Mouse (Mus musculus) left cerebral cortex, postnatal 36 days (tissue): ENCODE measurements around the gene Iscu. TPM values are rescaled to one million over a fixed set of nuclear protein-coding genes. Genes with fewer than 3 reads are reported as not detected.
"Not testable (repeated sequence)": the region's sequence is repeated elsewhere in the genome, so short reads cannot be mapped to it uniquely, and the experiment has no call there.

Experiments
- DNase-seq, 2 experiments: peaks; one replicate each; pipeline ENCODE4 v3.0.0; 2021 to 2022; ENCODE audit warnings: low spot score in 2 of 2, mixed read lengths in 1 of 2
- intact Hi-C: fragments of 180-260 bp; cut with DNase I; formaldehyde crosslinking; loops from one replicate; pipeline ENCODE4 v1.15.1; 2025
- total RNA-seq, 2 experiments: library from RNA; stranded (reverse); gene quantifications; 2 replicates each; pipeline ENCODE4 v1.2.3; 2021

Iscu gene
- total RNA-seq, 2 experiments from 2014 or later = 121 to 134 TPM

DNA sequence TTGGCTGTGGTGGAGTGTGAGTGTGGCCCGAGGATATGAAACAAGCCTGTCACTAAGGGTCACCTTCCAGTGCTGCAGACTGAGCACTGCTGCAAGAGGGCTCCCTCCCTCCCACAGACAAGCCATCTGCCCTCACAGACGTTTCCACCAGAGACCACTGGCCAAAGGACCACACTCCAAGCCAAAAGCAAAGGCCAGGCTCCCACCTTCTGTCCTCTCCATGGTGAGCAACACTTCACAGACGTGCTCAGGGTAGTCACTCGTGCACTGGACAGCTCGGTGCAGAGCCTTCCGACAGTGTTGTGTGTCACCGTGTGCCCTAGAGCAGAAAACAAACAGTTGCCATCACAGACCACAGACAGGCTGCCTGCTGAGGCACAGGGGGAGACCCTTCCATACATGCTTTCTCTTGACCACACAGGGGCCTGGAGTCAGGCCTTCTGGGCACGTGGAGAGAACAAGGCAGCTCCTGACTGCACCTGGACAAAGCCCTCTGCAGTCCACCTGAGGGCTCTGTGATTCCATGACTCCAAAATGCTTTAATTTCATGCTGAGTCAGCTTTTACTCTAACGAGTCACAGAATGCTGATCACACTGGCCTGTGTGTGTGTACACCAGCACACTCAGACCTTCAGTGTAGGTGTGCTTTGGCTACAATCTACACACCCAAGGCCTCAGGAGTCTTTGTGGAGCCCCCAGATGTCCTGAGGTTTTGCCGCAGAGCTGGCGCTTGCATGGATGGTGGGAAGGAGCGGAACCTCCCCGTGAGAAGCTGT is 23.8 kb upstream of the Iscu start:
- intact Hi-C loops = no loop called here

DNA sequence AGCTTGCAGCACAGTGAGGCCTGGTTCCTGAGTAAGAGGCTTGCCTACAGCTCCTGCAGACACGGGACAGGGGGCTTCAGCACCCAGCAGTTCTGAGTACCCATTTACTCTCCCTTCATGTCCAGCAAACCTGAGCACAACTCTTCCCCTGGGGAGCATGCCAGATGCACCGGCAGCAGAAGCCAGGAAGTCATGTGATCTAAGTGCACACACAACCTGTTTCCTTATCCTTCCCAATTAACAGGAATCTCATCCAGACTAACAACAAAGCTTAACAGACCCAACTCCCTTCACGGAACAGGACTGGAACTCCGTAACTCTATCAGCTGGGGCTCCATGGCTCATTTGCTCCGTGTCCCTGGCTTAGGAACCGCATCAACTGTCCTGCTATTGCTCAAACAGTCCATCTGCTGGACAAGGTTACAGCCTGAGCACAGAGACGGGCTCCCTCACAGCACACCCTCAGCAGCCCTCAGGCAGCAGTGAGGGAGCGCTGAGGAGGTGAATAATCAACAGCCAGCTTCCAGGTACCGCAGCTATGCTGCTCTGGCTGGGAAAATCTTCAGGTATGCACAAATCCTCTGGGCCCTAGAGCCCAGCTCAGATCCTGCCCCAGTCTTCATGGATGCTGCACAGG is 20.9 kb upstream of the Iscu start:
- intact Hi-C loops = no loop called here
- no peak for DNase-seq

More for the DNA sequence above, 23.8 kb upstream of the Iscu start:
- DNase-seq = no peak

DNA sequence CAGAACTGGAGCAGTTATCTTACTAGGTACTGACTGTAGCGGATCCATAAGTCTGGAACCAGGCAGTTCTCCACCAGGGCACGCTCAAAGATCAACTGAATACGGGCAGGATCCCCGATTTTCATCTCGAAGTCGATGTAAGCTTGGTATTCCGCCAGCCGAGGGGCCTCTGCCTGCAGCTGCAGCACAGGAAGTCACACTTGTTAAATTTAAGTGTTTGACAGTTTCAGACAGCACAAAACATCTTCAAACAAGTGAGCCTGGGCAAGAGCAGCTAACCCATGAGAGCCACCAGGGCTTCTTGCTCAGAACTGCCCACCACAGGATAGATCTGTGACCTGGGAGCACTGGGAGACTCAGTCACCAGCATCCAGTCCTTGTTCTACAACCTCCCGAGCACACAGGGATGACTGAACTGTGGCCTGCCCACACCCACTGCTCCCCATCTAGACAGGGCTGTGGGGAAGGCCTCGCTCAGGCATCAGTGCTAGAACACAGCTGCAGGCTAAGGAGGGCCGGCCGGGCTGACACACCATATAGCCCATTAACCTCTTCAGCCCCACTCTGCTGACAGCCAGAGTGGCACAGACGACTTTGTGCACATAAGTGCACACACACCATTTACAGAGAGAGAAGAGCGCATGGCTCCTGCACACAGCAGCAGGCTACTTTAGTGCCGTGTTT is 17.1 kb upstream of the Iscu start:
- no peak for DNase-seq
- intact Hi-C loops = no loop called here

DNA sequence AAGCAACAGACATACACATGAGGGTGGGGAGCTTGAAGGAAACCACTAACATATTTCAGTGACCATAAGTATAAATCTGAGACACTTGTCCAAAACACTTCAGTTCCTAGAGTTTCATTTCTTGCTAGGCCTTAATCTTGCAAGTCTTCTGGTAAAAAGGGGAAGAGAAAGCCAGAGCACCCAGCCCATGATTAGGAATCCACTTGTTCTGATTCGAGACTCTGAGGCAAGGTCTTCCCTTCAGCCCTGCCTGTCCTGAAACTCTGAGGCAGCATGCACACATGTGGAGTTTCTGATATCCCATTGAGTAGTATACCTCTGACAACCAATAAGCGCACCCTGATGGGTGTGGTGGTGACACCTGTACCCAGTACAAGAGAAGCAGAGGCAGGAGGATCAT is 11.0 kb upstream of the Iscu start:
- intact Hi-C loops = no loop called here

DNA sequence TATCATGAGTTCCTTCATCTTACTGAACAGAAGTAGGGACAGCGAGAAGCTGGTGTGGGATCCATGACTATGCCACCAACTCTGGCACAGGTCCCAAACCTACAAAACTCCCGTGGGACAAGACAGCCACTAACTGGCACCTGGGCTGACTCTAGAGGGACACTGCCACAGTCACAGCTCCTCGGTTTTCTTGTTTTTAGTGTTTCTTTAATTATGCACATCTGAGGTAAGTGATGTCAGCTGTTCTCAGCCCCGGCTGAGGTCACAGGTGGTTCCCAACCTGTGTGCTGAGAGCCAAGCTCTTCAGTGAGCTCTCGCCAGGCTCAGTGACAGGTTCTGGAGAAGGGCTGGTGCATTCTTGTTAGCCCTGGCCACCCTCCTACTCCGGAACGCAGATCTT is 8.1 kb upstream of the Iscu start:
- DNase-seq = no peak
- intact Hi-C loops = no loop called here

More for the DNA sequence above, 11.0 kb upstream of the Iscu start:
- DNase-seq = no peak

DNA sequence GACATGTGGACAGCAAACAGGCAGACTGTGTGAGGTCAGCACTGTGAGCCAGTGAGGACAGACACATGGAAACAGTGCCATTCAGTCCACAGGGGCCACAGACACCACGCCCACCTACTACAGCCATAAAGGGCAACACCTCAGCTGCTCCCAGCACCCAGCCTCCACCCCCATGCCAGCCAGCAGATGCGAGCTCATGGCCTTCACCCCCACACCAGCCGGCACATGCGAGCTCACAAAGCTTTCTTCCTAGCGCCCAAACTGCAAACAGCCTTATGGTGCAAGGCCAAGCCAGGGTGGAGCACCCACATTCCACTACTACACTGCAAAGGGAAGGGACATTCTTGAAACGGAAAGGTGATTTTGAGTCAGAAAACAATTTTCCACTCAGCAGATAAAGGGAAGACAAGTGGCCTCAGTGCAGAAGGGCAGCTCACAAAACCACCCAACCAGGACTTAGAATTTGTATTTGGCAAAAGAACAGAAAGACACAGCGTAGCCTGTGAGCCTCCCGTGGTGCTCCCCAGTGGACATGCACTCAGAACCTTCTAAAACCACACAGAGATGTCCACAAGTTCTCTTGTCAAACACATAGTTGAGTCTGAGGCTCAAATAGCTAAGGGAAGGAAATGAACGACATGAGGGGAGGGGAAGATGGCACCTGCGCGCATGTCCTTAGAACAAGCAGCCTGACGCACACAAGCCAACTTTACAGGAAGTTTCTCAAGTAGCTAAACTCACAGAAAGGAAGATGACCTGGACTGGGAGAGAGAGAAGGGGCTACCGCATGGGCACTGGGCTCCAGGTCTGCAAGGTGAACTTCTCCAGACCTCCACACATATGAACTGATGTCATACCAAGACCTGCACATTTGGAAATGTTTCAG is 6.7 kb upstream of the Iscu start:
- intact Hi-C loops = no loop called here
- no peak for DNase-seq

DNA sequence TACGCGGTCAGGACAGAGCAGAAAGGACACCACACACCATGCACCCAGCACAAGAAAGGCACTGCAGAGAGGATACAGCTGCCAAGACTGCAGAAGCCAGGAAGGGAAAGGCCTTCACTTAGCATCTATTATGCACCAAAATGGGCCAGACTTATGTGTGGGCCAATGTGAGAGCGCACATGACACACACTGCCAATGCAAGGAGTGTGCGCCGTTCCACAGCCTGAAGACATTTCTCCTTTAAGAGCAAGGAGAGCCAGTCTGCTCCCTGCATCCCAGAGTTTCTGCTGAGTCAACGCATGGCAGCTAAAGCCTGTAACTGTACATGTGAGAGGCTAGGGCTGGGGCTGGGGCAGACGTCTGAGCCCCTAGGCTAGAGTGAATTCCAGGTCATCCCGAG is 3.7 kb upstream of the Iscu start:
- intact Hi-C loops = no loop called here
- DNase-seq = no peak

DNA sequence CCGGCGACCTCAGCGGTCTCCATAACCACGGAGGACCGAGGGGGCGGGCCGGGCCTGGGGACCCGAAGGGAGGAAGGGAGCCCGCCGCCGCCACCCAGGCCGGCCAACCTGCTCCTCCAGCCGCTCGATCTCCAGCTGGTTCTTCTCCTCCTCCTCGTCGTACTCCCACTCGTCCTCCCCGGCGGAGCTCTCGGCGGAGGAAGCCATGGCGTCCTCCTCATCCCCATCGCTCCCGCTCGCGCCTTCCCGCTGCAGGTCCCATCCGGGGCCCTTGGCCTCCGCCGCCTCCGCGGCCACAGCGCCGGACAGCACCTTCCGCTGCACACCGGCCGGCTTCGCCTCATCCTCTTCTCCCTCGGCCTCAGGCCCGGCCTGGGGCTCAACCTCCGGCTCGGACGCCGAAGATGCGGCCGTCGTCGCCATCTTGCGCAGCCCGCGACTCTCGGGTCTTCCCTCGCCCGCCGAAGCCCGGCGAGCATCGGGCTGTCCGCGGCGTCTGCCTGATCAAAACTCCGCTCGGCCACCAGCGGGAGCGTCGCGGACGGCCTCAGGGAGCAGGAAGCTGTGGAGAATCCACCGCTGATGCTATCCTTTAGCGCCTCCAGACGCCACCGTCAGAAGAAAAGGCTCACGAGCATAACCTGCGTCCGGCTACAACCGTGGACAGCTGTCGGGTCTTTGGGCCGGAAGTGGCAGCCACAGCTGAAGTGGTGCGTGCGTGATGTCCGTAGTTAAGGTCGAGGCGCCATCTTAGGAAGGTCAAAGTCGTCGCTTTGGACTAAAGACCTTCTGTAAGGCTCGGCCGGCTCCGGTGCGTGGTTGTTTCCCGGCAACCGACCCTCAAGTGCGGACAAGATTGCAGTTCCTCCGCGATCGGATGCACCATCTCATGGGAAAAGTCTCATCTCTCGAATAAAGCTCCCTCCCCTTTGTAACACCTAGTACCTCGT is 1.1 kb upstream of the Iscu start:
- intact Hi-C loops = loop anchor here (2.0 to 5.0 kb wide), 2 partner anchors 34 to 73 kb away; partner anchors contain the start of gene Ficd
- DNase-seq = peak; percentile 90 to 91

DNA sequence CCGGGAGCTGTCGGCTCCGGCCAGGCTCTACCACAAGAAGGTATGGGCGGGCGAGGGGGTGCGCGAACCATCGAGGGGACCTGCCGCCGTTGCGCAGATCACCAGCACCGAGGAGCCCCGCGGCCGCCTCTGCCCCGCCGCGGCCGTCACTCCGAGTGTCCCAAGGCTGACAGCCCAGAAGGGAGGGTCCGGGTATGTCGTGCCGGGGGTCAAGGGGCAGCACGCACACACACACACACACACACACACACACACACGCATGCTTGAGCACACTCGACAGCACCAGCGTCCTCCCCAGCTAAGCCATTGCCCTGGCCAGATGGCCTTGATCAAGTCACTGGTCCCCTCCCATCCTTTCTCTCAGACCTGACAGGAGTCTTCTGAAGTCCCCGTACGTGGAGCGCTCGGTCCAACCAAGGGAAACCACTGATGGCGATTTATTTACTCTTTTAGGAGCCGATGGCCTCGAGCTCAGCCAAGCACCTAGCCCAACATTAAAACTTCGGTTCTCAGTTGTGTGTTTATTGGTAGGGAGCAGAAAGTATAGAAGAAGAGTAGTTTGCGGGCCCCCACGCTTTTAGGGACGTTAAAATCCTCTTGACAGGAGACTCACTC is 464 bp downstream of the Iscu start:
- intact Hi-C loops = loop anchor here (1.0 to 5.0 kb wide), 3 partner anchors 36 to 72 kb away; partner anchors contain the start of gene Ficd
- no peak for DNase-seq

DNA sequence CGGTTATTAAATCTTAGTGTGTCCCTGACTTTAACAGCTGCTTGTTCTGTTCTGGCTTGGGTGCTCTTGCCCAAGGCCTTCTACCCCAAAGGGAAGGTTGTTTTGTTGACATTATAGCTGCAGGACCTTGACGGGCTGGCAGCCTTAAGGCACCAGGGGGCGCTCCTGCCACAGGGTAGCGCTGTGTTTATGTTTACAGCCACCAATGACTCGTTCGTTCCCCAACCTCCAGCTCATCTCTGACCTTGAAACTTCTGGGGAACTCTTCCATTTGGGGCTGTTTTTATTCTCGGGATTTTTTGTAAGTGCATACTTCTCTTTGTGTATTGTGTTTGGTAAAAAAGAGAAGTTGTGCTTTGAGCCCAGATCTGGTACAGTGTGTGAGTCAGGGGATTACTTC is 1.1 kb downstream of the Iscu start:
- peak; percentile 79 to 82 for DNase-seq
- intact Hi-C loops = loop anchor here (1.0 to 5.0 kb wide), 4 partner anchors 36 to 181 kb away; partner anchors contain the start of gene Ficd

DNA sequence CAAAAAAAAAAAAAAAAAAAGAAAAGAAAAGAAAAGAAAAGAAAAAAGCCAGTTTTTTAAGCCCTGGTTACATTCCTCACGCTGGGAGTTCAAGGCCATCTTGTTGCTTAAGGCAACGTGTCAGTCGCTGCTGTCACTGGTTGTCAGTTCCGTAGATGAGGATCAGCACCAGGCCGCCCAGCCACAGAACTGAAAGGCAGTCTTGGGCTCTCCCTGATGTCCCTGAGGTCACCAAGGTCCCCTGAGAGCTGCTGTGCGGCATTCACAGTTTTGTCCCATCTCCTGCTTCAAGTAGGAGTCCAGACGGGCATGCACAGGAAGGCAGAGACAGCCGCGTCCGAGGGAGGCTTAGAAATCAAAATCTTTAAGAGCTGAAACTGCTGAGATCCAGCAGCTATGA is 3.0 kb downstream of the Iscu start:
- intact Hi-C loops = no loop called here
- no peak for DNase-seq

DNA sequence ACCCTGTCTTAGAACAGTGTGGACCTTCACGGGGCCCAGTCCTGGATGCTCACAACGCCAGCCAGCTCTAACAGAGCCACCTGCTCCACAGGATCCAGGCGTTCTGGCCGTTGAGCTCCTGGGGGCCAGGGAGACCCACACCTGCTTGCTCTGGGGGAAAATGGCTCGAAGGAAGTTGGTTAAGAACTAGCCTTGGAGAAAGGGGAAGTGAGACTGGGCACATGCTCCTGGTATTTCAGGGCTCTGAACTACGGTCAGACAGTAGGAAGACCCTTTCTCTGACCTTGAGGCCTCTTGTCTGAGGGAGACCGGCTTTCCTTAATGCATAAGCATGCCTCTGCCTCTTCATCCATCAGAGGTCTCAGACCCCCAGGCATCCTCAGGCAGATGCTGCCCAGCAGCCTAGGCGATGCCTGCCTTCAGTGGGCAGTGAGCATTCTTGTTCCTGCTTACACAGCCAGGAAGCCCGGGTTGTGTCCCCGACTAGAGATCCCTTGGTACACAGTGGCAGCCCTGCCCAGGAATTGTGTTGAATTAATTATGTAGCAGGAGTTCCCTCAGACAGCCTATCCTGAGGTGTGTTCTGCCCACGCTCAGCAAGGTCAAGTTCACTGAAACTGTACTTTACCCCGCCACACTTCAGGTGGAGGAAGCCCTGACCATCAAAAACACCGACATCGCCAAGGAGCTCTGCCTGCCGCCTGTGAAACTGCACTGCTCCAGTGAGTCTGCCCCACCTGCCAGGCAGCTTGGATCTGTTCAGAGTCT is 3.8 kb downstream of the Iscu start:
- DNase-seq = no peak
- intact Hi-C loops = no loop called here

DNA sequence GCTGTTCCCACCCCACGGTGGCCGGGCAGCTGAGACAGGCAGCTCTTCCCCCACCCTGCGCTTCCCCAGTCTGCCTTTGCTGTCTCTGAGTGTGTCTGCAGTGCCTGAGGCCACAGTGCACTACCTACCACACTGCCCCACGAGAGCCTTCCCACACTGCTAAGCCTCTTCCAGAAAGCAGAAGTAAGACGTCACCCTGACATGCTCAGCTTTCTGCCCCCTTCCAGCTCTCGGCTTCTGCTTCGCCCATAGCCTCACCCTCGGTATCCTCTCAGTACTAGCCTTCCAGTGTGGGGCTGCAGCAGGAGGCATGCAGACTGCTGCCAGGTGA is 4.3 kb downstream of the Iscu start:
- DNase-seq = no peak
- intact Hi-C loops = no loop called here

DNA sequence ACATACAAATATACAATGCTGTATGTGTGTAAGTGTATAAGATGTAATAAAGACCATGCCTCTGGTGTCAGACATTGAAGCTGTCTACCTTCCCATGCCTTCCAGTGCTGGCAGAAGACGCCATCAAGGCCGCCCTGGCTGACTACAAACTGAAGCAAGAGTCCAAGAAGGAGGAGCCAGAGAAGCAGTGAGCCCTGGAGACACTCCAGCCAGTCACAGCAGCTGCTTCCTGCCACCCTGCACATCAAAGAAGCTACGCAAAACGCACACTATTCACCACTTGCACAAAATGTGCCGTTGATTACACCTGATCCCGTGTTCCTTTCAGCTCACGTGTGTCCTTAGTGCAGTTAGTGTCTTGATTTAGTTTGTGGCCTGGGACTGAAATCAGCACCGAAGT is 5.2 kb downstream of the Iscu start:
- intact Hi-C loops, DNase-seq: not testable (repeated sequence)

DNA sequence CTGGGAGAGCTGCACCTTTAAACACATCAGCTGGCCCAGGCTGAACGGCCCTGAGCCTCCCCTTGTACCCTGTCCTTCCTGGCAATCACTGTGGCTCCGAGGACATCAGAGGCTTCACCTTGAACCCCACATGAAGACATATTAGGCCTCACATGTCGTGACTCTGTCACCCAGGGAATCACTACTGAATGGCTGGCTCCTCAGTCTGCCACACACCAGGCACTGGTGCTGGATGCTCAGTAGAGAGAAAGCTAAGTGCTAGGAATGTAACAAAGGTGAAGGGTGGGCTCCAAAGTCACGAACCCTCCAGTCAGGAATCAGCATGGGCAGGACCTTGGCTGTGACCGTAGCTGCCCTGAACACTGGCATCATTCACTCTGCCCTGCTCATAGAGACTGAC is 7.0 kb downstream of the Iscu start:
- intact Hi-C loops = no loop called here
- no peak for DNase-seq

DNA sequence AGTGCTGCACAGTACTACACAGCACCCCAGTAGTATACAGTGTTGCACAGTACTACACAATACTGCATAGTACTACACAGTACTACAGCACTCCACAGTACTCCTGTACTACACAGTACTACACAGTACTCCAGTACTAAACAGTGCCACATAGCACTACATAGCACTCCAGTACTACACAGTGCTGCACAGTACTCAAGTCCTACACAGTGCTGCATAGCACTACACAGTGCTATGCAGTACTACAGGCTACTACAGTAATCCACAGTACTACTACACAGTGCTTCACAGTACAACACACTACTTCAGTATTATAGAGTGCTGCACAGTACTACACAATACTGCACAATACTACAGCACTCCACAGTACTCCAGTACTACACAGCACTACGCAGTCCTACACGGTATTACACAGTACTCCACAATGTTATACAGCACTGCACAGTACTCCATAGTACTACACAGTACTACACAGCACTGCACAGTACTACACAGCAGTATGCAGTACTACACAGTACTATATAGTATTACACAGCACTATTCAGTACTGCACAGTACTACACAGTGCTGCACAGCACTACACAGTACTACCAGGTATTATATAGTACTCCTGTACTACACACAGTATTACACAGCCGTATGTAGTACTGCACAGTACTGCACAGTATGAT is 7.7 kb downstream of the Iscu start:
- no peak for DNase-seq
- intact Hi-C loops = no loop called here

DNA sequence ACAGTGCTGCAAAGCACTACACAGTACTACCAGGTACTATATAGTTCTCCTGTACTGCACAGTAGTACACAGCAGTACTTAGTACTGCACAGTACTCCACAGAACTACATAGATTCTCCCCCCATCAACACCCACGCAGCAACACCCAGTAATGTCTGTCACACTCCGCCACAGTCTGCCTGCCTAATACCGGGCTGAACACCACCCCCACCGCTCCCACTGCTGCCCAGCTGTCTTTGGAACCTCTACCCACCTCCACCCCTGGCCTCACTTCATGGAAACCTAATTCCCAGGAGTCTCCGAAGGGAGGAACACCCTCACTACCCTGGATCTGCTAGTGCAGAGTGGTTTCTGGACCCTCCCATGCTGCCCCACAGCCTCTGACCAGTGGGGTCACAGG is 8.2 kb downstream of the Iscu start:
- DNase-seq = no peak
- intact Hi-C loops = no loop called here
